Mouse (Mus musculus): ENCODE results near the gene Ak5. TPM values are rescaled to one million over a fixed set of nuclear protein-coding genes. Genes with fewer than 3 reads are reported as not detected.

Ak5 gene
- polyA plus RNA-seq, 1 experiment from 2014 or later = not detected

- Histone ChIP-seq H3K4me3 (ENCODE audit: inconsistent target) (no peak overlapping the region), H3K27ac (no peak overlapping the region), H3K79me2 (ENCODE audit: inconsistent target) (no peaks in the 10 kb centered on the region), H3K36me3 (ENCODE audit: inconsistent target) (no peaks in the 10 kb centered on the region)
- 26% methylated on average over 6 of the region's 6 CpGs for WGBS (ENCODE audit: missing documents)
Measured at GRCm38 (mm10) chr3:152564516-152565113, 103.5 kb downstream of the Ak5 start.

GRCm38 (mm10) chr3:152563833-152564232 is 104.3 kb downstream of the Ak5 start:
- H3K4me3 ChIP-seq (ENCODE audit: inconsistent target) = no peak overlapping the region

GRCm38 (mm10) chr3:152561708-152562107 is 106.5 kb downstream of the Ak5 start:
- Histone ChIP-seq H3K36me3 (ENCODE audit: inconsistent target) (no peaks in the 10 kb centered on the region), H3K79me2 (ENCODE audit: inconsistent target) (no peaks in the 10 kb centered on the region), H3K4me3 (ENCODE audit: inconsistent target) (no peak overlapping the region), H3K27ac (no peak overlapping the region)
- WGBS (ENCODE audit: missing documents) = 96% methylated on average over 2 of the region's 2 CpGs

More at GRCm38 (mm10) chr3:152563833-152564232, 104.3 kb downstream of the Ak5 start:
- H3K79me2 ChIP-seq (ENCODE audit: inconsistent target) = no peaks in the 10 kb centered on the region
- no peaks in the 10 kb centered on the region for H3K36me3 ChIP-seq (ENCODE audit: inconsistent target)
- H3K27ac ChIP-seq = no peak overlapping the region

GRCm38 (mm10) chr3:152559295-152559694 is 108.9 kb downstream of the Ak5 start:
- Histone ChIP-seq H3K27ac (no peak overlapping the region), H3K4me3 (ENCODE audit: inconsistent target) (no peak overlapping the region), H3K79me2 (ENCODE audit: inconsistent target) (no peaks in the 10 kb centered on the region), H3K36me3 (ENCODE audit: inconsistent target) (no peaks in the 10 kb centered on the region)
- 85% methylated on average over 4 of the region's 4 CpGs for WGBS (ENCODE audit: missing documents)

- Histone ChIP-seq H3K36me3 (ENCODE audit: inconsistent target) (no peaks in the 10 kb centered on the region), H3K27ac (no peak overlapping the region), H3K79me2 (ENCODE audit: inconsistent target) (no peaks in the 10 kb centered on the region), H3K4me3 (ENCODE audit: inconsistent target) (no peak overlapping the region)
- 87% methylated on average over 10 of the region's 10 CpGs for WGBS (ENCODE audit: missing documents)
Measured at GRCm38 (mm10) chr3:152558106-152558505, 110.1 kb downstream of the Ak5 start.

- Histone ChIP-seq H3K4me3 (ENCODE audit: inconsistent target) (no peak overlapping the region), H3K27ac (no peak overlapping the region)
- WGBS (ENCODE audit: missing documents) = 83% methylated on average over 3 of the region's 12 CpGs
Measured at GRCm38 (mm10) chr3:152557659-152558058, 110.5 kb downstream of the Ak5 start.

GRCm38 (mm10) chr3:152556919-152557318 is 111.2 kb downstream of the Ak5 start:
- WGBS (ENCODE audit: missing documents) = 93% methylated on average over 3 of the region's 3 CpGs
- H3K4me3 ChIP-seq (ENCODE audit: inconsistent target) = no peak overlapping the region
- no peaks in the 10 kb centered on the region for H3K79me2 ChIP-seq (ENCODE audit: inconsistent target)
- H3K36me3 ChIP-seq (ENCODE audit: inconsistent target) = no peaks in the 10 kb centered on the region
- no peak overlapping the region for H3K27ac ChIP-seq

More at GRCm38 (mm10) chr3:152557659-152558058, 110.5 kb downstream of the Ak5 start:
- Histone ChIP-seq H3K79me2 (ENCODE audit: inconsistent target) (no peaks in the 10 kb centered on the region), H3K36me3 (ENCODE audit: inconsistent target) (no peaks in the 10 kb centered on the region)

GRCm38 (mm10) chr3:152556435-152556834 is 111.7 kb downstream of the Ak5 start:
- 6% methylated on average over 4 of the region's 4 CpGs for WGBS (ENCODE audit: missing documents)
- Histone ChIP-seq H3K36me3 (ENCODE audit: inconsistent target) (no peaks in the 10 kb centered on the region), H3K4me3 (ENCODE audit: inconsistent target) (no peak overlapping the region), H3K27ac (no peak overlapping the region), H3K79me2 (ENCODE audit: inconsistent target) (no peaks in the 10 kb centered on the region)

GRCm38 (mm10) chr3:152555216-152555615 is 112.9 kb downstream of the Ak5 start:
- Histone ChIP-seq H3K79me2 (ENCODE audit: inconsistent target) (no peaks in the 10 kb centered on the region), H3K36me3 (ENCODE audit: inconsistent target) (no peaks in the 10 kb centered on the region), H3K4me3 (ENCODE audit: inconsistent target) (no peak overlapping the region), H3K27ac (no peak overlapping the region)
- 81% methylated on average over 7 of the region's 7 CpGs for WGBS (ENCODE audit: missing documents)

GRCm38 (mm10) chr3:152554366-152554765 is 113.8 kb downstream of the Ak5 start:
- no peak overlapping the region for H3K27ac ChIP-seq
- no peaks in the 10 kb centered on the region for H3K79me2 ChIP-seq (ENCODE audit: inconsistent target)
- WGBS (ENCODE audit: missing documents) = 93% methylated on average over 7 of the region's 7 CpGs
- no peaks in the 10 kb centered on the region for H3K36me3 ChIP-seq (ENCODE audit: inconsistent target)
- no peak overlapping the region for H3K4me3 ChIP-seq (ENCODE audit: inconsistent target)

GRCm38 (mm10) chr3:152552641-152553040 is 115.5 kb downstream of the Ak5 start:
- H3K79me2 ChIP-seq (ENCODE audit: inconsistent target) = no peaks in the 10 kb centered on the region
- H3K27ac ChIP-seq = no peak overlapping the region
- H3K4me3 ChIP-seq (ENCODE audit: inconsistent target) = no peak overlapping the region
- H3K36me3 ChIP-seq (ENCODE audit: inconsistent target) = no peaks in the 10 kb centered on the region
- 86% methylated on average over 8 of the region's 8 CpGs for WGBS (ENCODE audit: missing documents)

- no peak overlapping the region for H3K27ac ChIP-seq
- H3K79me2 ChIP-seq (ENCODE audit: inconsistent target) = no peaks in the 10 kb centered on the region
- H3K4me3 ChIP-seq (ENCODE audit: inconsistent target) = no peak overlapping the region
- 93% methylated on average over 7 of the region's 7 CpGs for WGBS (ENCODE audit: missing documents)
- no peaks in the 10 kb centered on the region for H3K36me3 ChIP-seq (ENCODE audit: inconsistent target)
Measured at GRCm38 (mm10) chr3:152550528-152551115, 117.5 kb downstream of the Ak5 start.

- no peak overlapping the region for H3K27ac ChIP-seq
Measured at GRCm38 (mm10) chr3:152550031-152550430, 118.1 kb downstream of the Ak5 start.

GRCm38 (mm10) chr3:152544921-152545320 is 123.2 kb downstream of the Ak5 start:
- Histone ChIP-seq H3K27ac (no peak overlapping the region), H3K36me3 (ENCODE audit: inconsistent target) (no peaks in the 10 kb centered on the region), H3K79me2 (ENCODE audit: inconsistent target) (no peaks in the 10 kb centered on the region), H3K4me3 (ENCODE audit: inconsistent target) (no peak overlapping the region)
- WGBS (ENCODE audit: missing documents) = 97% methylated on average over 3 of the region's 3 CpGs

More at GRCm38 (mm10) chr3:152550031-152550430, 118.1 kb downstream of the Ak5 start:
- H3K79me2 ChIP-seq (ENCODE audit: inconsistent target) = no peaks in the 10 kb centered on the region
- H3K36me3 ChIP-seq (ENCODE audit: inconsistent target) = no peaks in the 10 kb centered on the region
- H3K4me3 ChIP-seq (ENCODE audit: inconsistent target) = no peak overlapping the region

GRCm38 (mm10) chr3:152542298-152542697 is 125.9 kb downstream of the Ak5 start:
- Histone ChIP-seq H3K79me2 (ENCODE audit: inconsistent target) (no peaks in the 10 kb centered on the region), H3K27ac (no peak overlapping the region), H3K36me3 (ENCODE audit: inconsistent target) (no peaks in the 10 kb centered on the region), H3K4me3 (ENCODE audit: inconsistent target) (no peak overlapping the region)
- WGBS (ENCODE audit: missing documents) = 92% methylated on average over 5 of the region's 5 CpGs

- H3K36me3 ChIP-seq (ENCODE audit: inconsistent target) = no peaks in the 10 kb centered on the region
Measured at GRCm38 (mm10) chr3:152530344-152530743, 137.8 kb downstream of the Ak5 start.

More at GRCm38 (mm10) chr3:152530344-152530743, 137.8 kb downstream of the Ak5 start:
- Histone ChIP-seq H3K4me3 (ENCODE audit: inconsistent target) (no peak overlapping the region), H3K79me2 (ENCODE audit: inconsistent target) (no peaks in the 10 kb centered on the region), H3K27ac (no peak overlapping the region)
- 67% methylated on average over 5 of the region's 5 CpGs for WGBS (ENCODE audit: missing documents)
